Mouse (Mus musculus): ENCODE data around the gene Gm20441.
A peak's percentile ranks its signal among the peaks of the same experiment; 100 is the strongest.
"Not testable (repeated sequence)": the region's sequence is repeated elsewhere in the genome, so short reads cannot be mapped to it uniquely, and the experiment has no call there.

Gm20441 gene

GRCm38 (mm10) chr10:75785442-75785841 is 4.7 kb upstream of the Gm20441 start:
- no peak for DNase-seq (ENCODE audit: low read depth in 1 of 2, low spot score in 2 of 2)

- no peak for DNase-seq (ENCODE audit: low read depth in 1 of 2, low spot score in 2 of 2)
Measured at GRCm38 (mm10) chr10:75779206-75780174, 1.3 kb downstream of the Gm20441 start.

GRCm38 (mm10) chr10:75777885-75778284 is 2.9 kb downstream of the Gm20441 start:
- DNase-seq (ENCODE audit: low read depth in 1 of 2, low spot score in 2 of 2), result no peak

GRCm38 (mm10) chr10:75776562-75776961 is 4.2 kb downstream of the Gm20441 start:
- no peak for DNase-seq (ENCODE audit: low read depth in 1 of 2, low spot score in 2 of 2)

- DNase-seq (ENCODE audit: low read depth in 1 of 2, low spot score in 2 of 2), result no peak
Measured at GRCm38 (mm10) chr10:75774587-75774986, 6.2 kb downstream of the Gm20441 start.

GRCm38 (mm10) chr10:75774102-75774501 is 6.7 kb downstream of the Gm20441 start:
- DNase-seq (ENCODE audit: low read depth in 1 of 2, low spot score in 2 of 2), result no peak

GRCm38 (mm10) chr10:75772795-75773664 is 7.7 kb downstream of the Gm20441 start, which contains the start of gene Ddt:
Gene Ddt, minus strand, starts transcription at chr10:75773414.
- DNase-seq (ENCODE audit: low read depth in 1 of 2, low spot score in 2 of 2), result peak in 1 of 2 experiments; percentile 52

- DNase-seq (ENCODE audit: low read depth in 1 of 2, low spot score in 2 of 2), result not testable (repeated sequence)
Measured at GRCm38 (mm10) chr10:75767756-75768155, 13.0 kb downstream of the Gm20441 start.

GRCm38 (mm10) chr10:75766856-75767255 is 13.9 kb downstream of the Gm20441 start:
- DNase-seq (ENCODE audit: low read depth in 1 of 2, low spot score in 2 of 2), result no peak

- DNase-seq (ENCODE audit: low read depth in 1 of 2, low spot score in 2 of 2), result peak in 1 of 2 experiments; percentile 65
Measured at GRCm38 (mm10) chr10:75764519-75765473, 16.0 kb downstream of the Gm20441 start.

GRCm38 (mm10) chr10:75763682-75764518 is 16.9 kb downstream of the Gm20441 start, which contains the start of gene Cabin1:
Gene Cabin1, minus strand, starts transcription at chr10:75764341.
- DNase-seq (ENCODE audit: low read depth in 1 of 2, low spot score in 2 of 2), result peak; percentile 91 to 94

GRCm38 (mm10) chr10:75762413-75762812 is 18.3 kb downstream of the Gm20441 start:
- DNase-seq (ENCODE audit: low read depth in 1 of 2, low spot score in 2 of 2), result no peak

GRCm38 (mm10) chr10:75760311-75760710 is 20.4 kb downstream of the Gm20441 start:
- DNase-seq (ENCODE audit: low read depth in 1 of 2, low spot score in 2 of 2), result no peak

- DNase-seq (ENCODE audit: low read depth in 1 of 2, low spot score in 2 of 2), result no peak
Measured at GRCm38 (mm10) chr10:75756719-75757118, 24.0 kb downstream of the Gm20441 start.

GRCm38 (mm10) chr10:75744017-75744416 is 36.7 kb downstream of the Gm20441 start:
- peak in 1 of 2 experiments; percentile 57 for DNase-seq (ENCODE audit: low read depth in 1 of 2, low spot score in 2 of 2)

- DNase-seq (ENCODE audit: low read depth in 1 of 2, low spot score in 2 of 2), result no peak
Measured at GRCm38 (mm10) chr10:75743369-75743768, 37.4 kb downstream of the Gm20441 start.

GRCm38 (mm10) chr10:75740866-75741265 is 39.9 kb downstream of the Gm20441 start:
- no peak for DNase-seq (ENCODE audit: low read depth in 1 of 2, low spot score in 2 of 2)

- DNase-seq (ENCODE audit: low read depth in 1 of 2, low spot score in 2 of 2), result no peak
Measured at GRCm38 (mm10) chr10:75725449-75725848, 55.3 kb downstream of the Gm20441 start.
